Mouse (Mus musculus) midbrain, embryonic 10.5 days (tissue): ENCODE results near the gene Psmc3. TPM values are rescaled to one million over a fixed set of nuclear protein-coding genes. Genes with fewer than 3 reads are reported as not detected.
A peak's percentile ranks its signal among the peaks of the same experiment; 100 is the strongest.
"Not testable (repeated sequence)": the region's sequence is repeated elsewhere in the genome, so short reads cannot be mapped to it uniquely, and the experiment has no call there.

Source experiments
- DNase-seq: peaks from one replicate; pipeline ENCODE4 v3.0.0-alpha.2; 2017; ENCODE audit warnings: low spot score
- H3K27ac ChIP-seq: fragments of 300-500 bp; sonication (generic); replicated peaks from 2 replicates; pipeline ENCODE4 v1.5.1; 2016; ENCODE audit warnings: mild to moderate bottlenecking
- H3K27me3 ChIP-seq: fragments of 300-500 bp; sonication (generic); 2 replicates; pipeline ENCODE4 v1.6.1; 2016; ENCODE audit warnings: low read depth, mild to moderate bottlenecking; ENCODE audit not compliant: poor library complexity, severe bottlenecking
- H3K36me3 ChIP-seq: fragments of 300-500 bp; sonication (generic); 2 replicates; pipeline ENCODE4 v1.6.1; 2016; ENCODE audit warnings: mild to moderate bottlenecking, moderate library complexity
- H3K4me1 ChIP-seq: fragments of 300-500 bp; sonication (generic); 2 replicates; pipeline ENCODE4 v1.6.1; 2016
- H3K4me3 ChIP-seq: fragments of 300-500 bp; sonication (generic); 2 replicates; pipeline ENCODE4 v1.5.1; 2016; ENCODE audit warnings: mild to moderate bottlenecking, moderate library complexity
- H3K9me3 ChIP-seq: fragments of 300-500 bp; sonication (generic); replicated peaks from 2 replicates; pipeline ENCODE4 v1.6.1; 2016; ENCODE audit warnings: mild to moderate bottlenecking
- whole genome bisulfite sequencing: fragments of 180-500 bp; shearing (Covaris S2); methylation state at CpG from one replicate; pipeline ENCODE4 v1.1.7; 2016; 5-methylcytosine and 5-hydroxymethylcytosine counted together
- polyA plus RNA-seq: library from polyadenylated mRNA; unstranded; fragments of >200 nt; fragmentation: Nextera tagmentation; extraction: Ambion mirVana; gene quantifications from 2 replicates; pipeline ENCODE4 v1.2.1, GENCODE M21; 2016

The Psmc3 gene
- polyA plus RNA-seq, 1 experiment from 2014 or later, result 363 TPM

- H3K27ac ChIP-seq, result no peak overlapping the region
- no peak for DNase-seq
- no peaks in the 10 kb centered on the region for H3K27me3 ChIP-seq
- 87% methylated on average over 4 of the region's 4 CpGs for WGBS
- H3K4me3 ChIP-seq, result no peak overlapping the region
- H3K9me3 ChIP-seq, result no peaks in the 10 kb centered on the region
- no peaks in the 10 kb centered on the region for H3K36me3 ChIP-seq
- H3K4me1 ChIP-seq, result peaks cover 14% of the 10 kb centered on the region
Observed at GRCm38 (mm10) chr2:91031216-91031615, 22.6 kb upstream of the Psmc3 start.

GRCm38 (mm10) chr2:91033000-91033399 is 20.8 kb upstream of the Psmc3 start:
- Histone ChIP-seq H3K4me3 (no peak overlapping the region), H3K36me3 (no peaks in the 10 kb centered on the region), H3K9me3 (no peaks in the 10 kb centered on the region), H3K27ac (no peak overlapping the region), H3K27me3 (no peaks in the 10 kb centered on the region), H3K4me1 (peaks cover 17% of the 10 kb centered on the region)
- DNase-seq, result no peak
- WGBS, result 20% methylated on average over 3 of the region's 3 CpGs

GRCm38 (mm10) chr2:91035385-91035784 is 18.4 kb upstream of the Psmc3 start, which contains the start of gene Rapsn:
Rapsn (plus strand) TSS chr2:91035620.
- WGBS, result 77% methylated on average over 9 of the region's 9 CpGs
- H3K27me3 ChIP-seq, result no peaks in the 10 kb centered on the region
- no peaks in the 10 kb centered on the region for H3K36me3 ChIP-seq
- H3K27ac ChIP-seq, result peak within 1 kb of the TSS; percentile 23
- H3K4me3 ChIP-seq, result no peak within 1 kb of the TSS
- no peaks in the 10 kb centered on the region for H3K9me3 ChIP-seq
- no peak for DNase-seq
- H3K4me1 ChIP-seq, result peaks cover 14% of the 10 kb centered on the region

GRCm38 (mm10) chr2:91041786-91042185 is 12.0 kb upstream of the Psmc3 start:
- peaks cover 19% of the 10 kb centered on the region for H3K4me1 ChIP-seq
- 71% methylated on average over 8 of the region's 8 CpGs for WGBS
- no peaks in the 10 kb centered on the region for H3K9me3 ChIP-seq
- no peaks in the 10 kb centered on the region for H3K27me3 ChIP-seq
- no peaks in the 10 kb centered on the region for H3K36me3 ChIP-seq
- no peak for DNase-seq
- no peak overlapping the region for H3K27ac ChIP-seq
- H3K4me3 ChIP-seq, result no peak overlapping the region

GRCm38 (mm10) chr2:91042651-91043398 is 11.0 kb upstream of the Psmc3 start:
- Histone ChIP-seq H3K36me3 (no peaks in the 10 kb centered on the region), H3K27ac (peak overlapping the region; percentile 46; the same call in 1 of the 2 replicates), H3K4me3 (no peak overlapping the region), H3K27me3 (no peaks in the 10 kb centered on the region), H3K4me1 (peaks cover 19% of the 10 kb centered on the region), H3K9me3 (no peaks in the 10 kb centered on the region)
- no peak for DNase-seq
- WGBS, result 76% methylated on average over 21 of the region's 21 CpGs

- peak overlapping the region; percentile 61; the same call in 1 of the 2 replicates for H3K27ac ChIP-seq
- DNase-seq, result no peak
- no peaks in the 10 kb centered on the region for H3K9me3 ChIP-seq
- H3K4me3 ChIP-seq, result no peak overlapping the region
- peaks cover 26% of the 10 kb centered on the region for H3K4me1 ChIP-seq
- no peaks in the 10 kb centered on the region for H3K36me3 ChIP-seq
- H3K27me3 ChIP-seq, result no peaks in the 10 kb centered on the region
- WGBS, result 79% methylated on average over 13 of the region's 13 CpGs
Observed at GRCm38 (mm10) chr2:91044727-91045126, 9.1 kb upstream of the Psmc3 start.

GRCm38 (mm10) chr2:91045805-91046204 is 8.0 kb upstream of the Psmc3 start:
- peak overlapping the region; percentile 61; the same call in 1 of the 2 replicates for H3K27ac ChIP-seq
- peaks cover 34% of the 10 kb centered on the region for H3K4me1 ChIP-seq
- 100% methylated on average over 1 of the region's 1 CpGs for WGBS
- DNase-seq, H3K4me3 ChIP-seq, H3K27me3 ChIP-seq, H3K36me3 ChIP-seq, H3K9me3 ChIP-seq: not testable (repeated sequence)

GRCm38 (mm10) chr2:91047359-91047758 is 6.5 kb upstream of the Psmc3 start:
- 88% methylated on average over 9 of the region's 9 CpGs for WGBS
- H3K4me1 ChIP-seq, result peaks cover 31% of the 10 kb centered on the region
- DNase-seq, result no peak

GRCm38 (mm10) chr2:91051917-91052316 is 1.9 kb upstream of the Psmc3 start:
- Histone ChIP-seq H3K36me3 (peaks cover 28% of the 10 kb centered on the region), H3K4me1 (peaks cover 40% of the 10 kb centered on the region), H3K27ac (no peak overlapping the region), H3K27me3 (no peaks in the 10 kb centered on the region), H3K4me3 (no peak overlapping the region), H3K9me3 (no peaks in the 10 kb centered on the region)
- 80% methylated on average over 3 of the region's 3 CpGs for WGBS
- DNase-seq, result no peak

More at GRCm38 (mm10) chr2:91047359-91047758, 6.5 kb upstream of the Psmc3 start:
- Histone ChIP-seq H3K27me3 (no peaks in the 10 kb centered on the region), H3K4me3 (no peak overlapping the region), H3K27ac (no peak overlapping the region), H3K36me3 (peaks cover 7% of the 10 kb centered on the region; the same call in 1 of the 2 replicates), H3K9me3 (no peaks in the 10 kb centered on the region)

- Histone ChIP-seq H3K4me3 (peak overlapping the region; percentile 93), H3K4me1 (peaks cover 40% of the 10 kb centered on the region), H3K36me3 (peaks cover 36% of the 10 kb centered on the region), H3K27me3 (no peaks in the 10 kb centered on the region), H3K27ac (peak overlapping the region; percentile 93; the same call in 1 of the 2 replicates), H3K9me3 (no peaks in the 10 kb centered on the region)
- 76% methylated on average over 2 of the region's 2 CpGs for WGBS
- no peak for DNase-seq
Observed at GRCm38 (mm10) chr2:91052752-91053151, 1.1 kb upstream of the Psmc3 start.

- H3K4me1 ChIP-seq, result peaks cover 40% of the 10 kb centered on the region
- no peak for DNase-seq
- H3K36me3 ChIP-seq, result peaks cover 42% of the 10 kb centered on the region
- WGBS, result 0% methylated on average over 6 of the region's 6 CpGs
- no peaks in the 10 kb centered on the region for H3K9me3 ChIP-seq
- H3K27me3 ChIP-seq, result no peaks in the 10 kb centered on the region
- peak overlapping the region; percentile 93 for H3K4me3 ChIP-seq
- H3K27ac ChIP-seq, result peak overlapping the region; percentile 93
Observed at GRCm38 (mm10) chr2:91053181-91053933, 452 bp upstream of the Psmc3 start.

GRCm38 (mm10) chr2:91058435-91058834 is 4.6 kb downstream of the Psmc3 start:
- H3K27ac ChIP-seq, result no peak overlapping the region
- peaks cover 86% of the 10 kb centered on the region for H3K36me3 ChIP-seq
- no peak for DNase-seq
- 89% methylated on average over 5 of the region's 5 CpGs for WGBS
- H3K4me1 ChIP-seq, result peaks cover 13% of the 10 kb centered on the region
- no peak overlapping the region for H3K4me3 ChIP-seq
- H3K27me3 ChIP-seq, result no peaks in the 10 kb centered on the region
- no peaks in the 10 kb centered on the region for H3K9me3 ChIP-seq

- H3K4me3 ChIP-seq, result no peak overlapping the region
- H3K36me3 ChIP-seq, result peaks cover 95% of the 10 kb centered on the region
- WGBS, result 93% methylated on average over 2 of the region's 2 CpGs
- DNase-seq, result no peak
- H3K9me3 ChIP-seq, result no peaks in the 10 kb centered on the region
- no peaks in the 10 kb centered on the region for H3K27me3 ChIP-seq
- H3K4me1 ChIP-seq, result peaks cover 13% of the 10 kb centered on the region
- H3K27ac ChIP-seq, result no peak overlapping the region
Observed at GRCm38 (mm10) chr2:91059376-91059775, 5.6 kb downstream of the Psmc3 start.
